Mouse (Mus musculus) cerebellum, adult 18-20 months (tissue): ENCODE measurements around the gene Ndufb2.

Experiments
- DNase-seq, 2 experiments: peaks; one replicate each; pipeline ENCODE4 v3.0.0; 2021

Ndufb2 gene

GRCm38 (mm10) chr6:39592401-39593214 is at the start of gene Ndufb2:
Ndufb2 (plus strand) TSS chr6:39592574.
- peak; percentile 96 to 97 for DNase-seq

DNA sequence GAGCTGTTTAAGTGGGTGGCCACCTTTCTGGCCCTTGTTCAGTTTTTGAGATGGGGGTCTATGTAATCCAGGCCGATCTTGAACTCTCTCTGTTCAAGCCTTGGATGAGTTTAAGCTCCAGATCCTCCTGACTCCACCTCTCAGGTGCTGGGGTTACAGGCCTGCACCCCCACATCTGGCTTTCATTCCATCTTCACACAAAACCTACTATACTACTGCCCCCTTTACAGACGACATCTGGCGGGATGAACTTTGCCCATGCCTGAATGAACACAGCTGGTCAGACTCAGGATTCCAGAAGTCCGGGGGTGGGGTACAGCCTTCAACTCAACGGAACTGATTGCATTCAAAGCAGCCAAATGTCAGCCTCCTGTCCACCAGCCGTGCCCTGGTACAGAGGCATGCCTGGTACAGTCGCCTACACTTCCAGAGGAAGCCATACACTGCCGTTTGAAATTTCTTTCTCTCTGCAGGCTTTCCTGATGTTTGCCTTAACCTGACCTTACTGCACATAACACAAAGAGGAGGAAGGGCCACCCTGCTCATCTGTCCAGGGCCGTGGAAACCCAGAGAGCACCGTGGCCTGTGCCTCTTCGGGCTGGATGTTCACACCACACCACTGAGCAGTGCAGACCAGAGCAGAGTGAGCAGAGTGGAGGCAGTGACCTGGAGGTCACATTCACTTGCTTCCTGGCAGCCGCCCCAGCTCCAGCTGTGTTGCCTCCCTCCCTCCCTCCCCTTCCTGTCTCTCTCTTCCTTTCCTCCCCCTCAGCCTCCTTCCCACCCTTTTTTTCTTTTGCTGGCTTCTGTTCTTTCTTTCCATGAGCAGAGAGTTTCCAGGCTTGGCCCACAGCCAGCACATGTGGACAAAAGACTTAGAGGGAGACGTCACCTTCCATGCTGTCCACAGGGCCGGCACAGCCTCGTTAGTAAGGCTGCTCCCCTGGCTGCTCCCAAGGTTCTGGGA is 49.5 kb upstream of the Ndufb2 start:
- DNase-seq, result no peak

- DNase-seq, result no peak
Observed at GRCm38 (mm10) chr6:39543769-39544420, 48.5 kb upstream of the Ndufb2 start.

DNA sequence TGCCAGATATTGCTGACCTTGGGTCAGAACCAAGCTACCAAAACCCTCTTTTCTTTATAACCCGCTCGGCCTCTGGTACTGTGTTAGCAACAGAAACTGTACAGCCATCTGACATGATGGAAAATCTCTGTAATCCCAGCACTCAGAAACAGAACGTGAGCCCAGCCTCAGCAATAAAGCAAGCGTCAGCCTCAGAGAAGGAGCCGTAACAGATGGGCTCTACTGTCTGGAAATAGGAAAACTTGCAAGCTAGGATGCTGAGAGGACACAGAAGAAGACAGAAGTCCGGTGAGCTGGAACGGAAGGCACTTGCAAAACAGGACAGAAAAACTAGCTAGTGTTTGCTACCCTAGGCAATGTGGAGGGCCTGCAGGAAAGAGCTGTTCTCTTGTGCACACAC is 46.9 kb upstream of the Ndufb2 start:
- DNase-seq, result no peak

DNA sequence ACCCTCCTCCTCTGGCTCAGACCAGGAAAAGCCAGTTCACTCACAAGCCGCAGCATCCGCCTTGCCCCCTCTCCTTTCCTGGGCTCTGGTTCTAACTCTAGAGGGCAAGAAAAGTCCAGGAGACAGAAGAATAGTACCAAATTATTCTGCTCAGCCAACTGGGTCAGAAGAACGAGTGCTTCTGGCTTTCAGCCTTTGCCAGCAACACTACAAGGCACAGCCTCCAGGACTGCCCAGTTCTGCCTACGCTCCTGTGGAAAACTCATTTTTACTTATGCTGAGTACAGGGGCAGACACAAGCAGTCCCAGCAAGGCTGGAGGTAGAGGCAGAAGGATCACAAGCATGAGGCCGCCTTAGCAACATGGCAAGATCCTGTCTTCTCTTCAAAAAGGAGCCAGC is 44.3 kb upstream of the Ndufb2 start:
- DNase-seq, result no peak

DNA sequence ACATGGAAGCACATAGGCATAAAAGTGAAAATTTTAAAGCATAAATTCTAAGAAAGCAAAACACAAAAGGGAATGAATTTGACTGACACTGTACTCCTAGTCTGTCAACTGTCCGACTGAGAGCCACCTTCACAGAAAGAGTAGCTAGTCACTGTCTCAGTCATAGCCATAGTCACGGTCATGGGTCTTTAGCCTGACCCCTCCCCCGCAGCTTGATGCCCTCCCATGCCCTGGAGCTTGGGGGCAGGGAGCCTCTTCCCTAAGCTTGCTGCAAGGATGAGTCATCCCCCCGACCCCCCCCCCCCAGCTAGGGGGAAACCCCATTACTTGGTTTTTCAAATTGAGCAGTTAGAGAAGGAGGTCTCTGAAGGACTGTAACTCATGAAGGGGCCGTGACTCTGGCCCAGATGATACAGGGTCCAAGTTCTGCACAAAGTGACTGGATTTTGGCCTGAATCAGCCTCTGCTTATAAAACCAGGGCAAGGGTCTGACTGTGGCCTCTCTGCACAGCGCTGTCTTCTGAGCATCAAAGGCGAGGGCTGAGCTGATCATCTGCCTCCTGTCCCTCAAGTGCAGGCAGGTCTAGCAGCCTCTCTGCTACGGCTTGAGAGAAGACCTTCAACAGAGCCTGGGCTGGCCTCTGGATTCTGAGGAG is 40.3 kb upstream of the Ndufb2 start:
- no peak for DNase-seq

GRCm38 (mm10) chr6:39554888-39555647 is 37.3 kb upstream of the Ndufb2 start:
- no peak for DNase-seq

- no peak for DNase-seq
Observed at GRCm38 (mm10) chr6:39555648-39555945, 36.8 kb upstream of the Ndufb2 start.

GRCm38 (mm10) chr6:39556900-39557659 is 35.3 kb upstream of the Ndufb2 start:
- peak; percentile 21 to 45 for DNase-seq

GRCm38 (mm10) chr6:39557723-39558261 is 34.6 kb upstream of the Ndufb2 start, which contains the start of gene Dennd2a:
Dennd2a (minus strand) TSS chr6:39557867.
- peak; percentile 58 to 74 for DNase-seq

- DNase-seq, result no peak
Observed at GRCm38 (mm10) chr6:39559276-39559939, 33.0 kb upstream of the Ndufb2 start.

GRCm38 (mm10) chr6:39562166-39563015 is 30.0 kb upstream of the Ndufb2 start:
- peak; percentile 86 to 88 for DNase-seq

DNA sequence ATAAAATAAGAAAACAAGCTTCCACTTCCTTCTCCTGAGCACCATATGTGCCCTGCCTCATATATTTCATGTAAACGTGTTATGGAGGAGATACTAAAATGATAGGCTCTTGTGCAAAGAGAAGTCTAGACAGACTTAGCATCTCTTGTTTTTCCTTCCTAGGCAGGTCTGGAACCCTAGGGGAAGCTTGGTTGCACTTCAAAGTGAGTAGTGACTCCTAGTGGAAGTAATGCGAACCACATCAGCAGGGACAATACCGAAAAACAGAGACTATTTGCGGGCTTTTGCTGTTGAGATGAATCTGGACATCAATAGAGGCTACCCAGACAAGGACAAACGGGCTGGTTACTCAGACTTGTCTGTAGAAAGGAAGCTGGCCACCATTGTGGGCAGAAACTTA is 24.8 kb upstream of the Ndufb2 start:
- DNase-seq, result peak; percentile 33 to 39

DNA sequence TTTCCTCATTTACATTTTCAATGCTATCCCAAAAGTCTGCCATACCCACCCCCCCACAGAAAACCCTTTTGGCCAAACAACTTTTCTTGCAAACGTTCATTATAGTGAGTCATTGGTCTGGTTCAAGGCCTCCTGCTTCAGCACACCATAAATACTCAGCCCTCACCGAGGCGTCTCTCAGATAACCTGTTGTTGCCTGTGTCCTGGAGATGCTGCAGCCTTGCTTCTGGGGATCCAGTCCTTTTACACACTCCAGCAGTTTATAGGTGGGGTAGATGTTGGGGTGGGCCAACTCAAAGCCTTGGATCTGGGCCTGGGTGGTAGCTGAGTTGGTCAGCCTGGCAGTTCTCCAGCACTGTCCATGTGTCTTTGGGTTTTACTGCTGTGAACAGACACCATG is 21.9 kb upstream of the Ndufb2 start:
- DNase-seq, result no peak

DNA sequence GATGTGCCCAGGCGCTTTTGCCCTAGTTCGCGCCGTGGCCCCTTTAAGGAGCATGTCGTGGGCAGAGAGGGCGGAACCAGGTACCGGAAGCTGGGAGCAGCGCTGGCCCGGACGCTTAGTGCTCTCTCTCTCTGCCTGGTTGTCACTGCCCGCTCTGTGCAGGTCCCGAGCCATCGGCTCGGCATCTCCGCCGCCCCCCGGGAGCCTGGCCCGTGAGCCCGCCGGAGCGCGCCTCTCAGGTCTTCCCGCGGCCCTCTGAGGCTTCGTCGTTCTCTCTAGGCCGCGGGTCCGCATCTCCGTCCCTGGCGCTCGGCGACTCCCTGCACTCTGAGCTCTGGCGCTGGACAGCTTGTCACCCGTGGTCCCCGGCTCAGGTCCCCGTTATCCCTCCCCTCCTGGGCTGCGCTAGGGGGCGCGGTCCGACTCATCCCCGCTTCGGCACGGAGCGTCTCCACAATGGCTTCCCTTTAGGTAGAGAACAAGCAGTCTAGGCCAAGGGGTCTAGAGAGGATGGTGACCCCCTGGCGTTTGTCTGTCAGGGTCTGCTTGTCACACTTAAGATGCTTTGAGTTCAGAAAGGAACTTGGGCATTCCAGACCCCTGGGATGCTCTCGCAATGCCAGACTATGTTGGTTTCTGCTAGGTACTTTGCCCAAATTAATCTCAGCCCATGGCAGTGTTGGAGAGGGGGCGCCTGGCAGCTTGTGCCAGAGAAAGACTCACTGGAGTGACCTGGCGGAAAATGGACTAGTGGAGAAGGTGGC is 18.4 kb upstream of the Ndufb2 start, which contains the start of gene Adck2:
Gene Adck2 (plus strand): TSS at position 83 of the 764 bp plus-strand sequence.
- DNase-seq, result peak; percentile 87 to 92

GRCm38 (mm10) chr6:39574555-39574869 is 17.9 kb upstream of the Ndufb2 start:
- peak; percentile 30 to 43 for DNase-seq

- DNase-seq, result no peak
Observed at GRCm38 (mm10) chr6:39574951-39575350, 17.4 kb upstream of the Ndufb2 start.

DNA sequence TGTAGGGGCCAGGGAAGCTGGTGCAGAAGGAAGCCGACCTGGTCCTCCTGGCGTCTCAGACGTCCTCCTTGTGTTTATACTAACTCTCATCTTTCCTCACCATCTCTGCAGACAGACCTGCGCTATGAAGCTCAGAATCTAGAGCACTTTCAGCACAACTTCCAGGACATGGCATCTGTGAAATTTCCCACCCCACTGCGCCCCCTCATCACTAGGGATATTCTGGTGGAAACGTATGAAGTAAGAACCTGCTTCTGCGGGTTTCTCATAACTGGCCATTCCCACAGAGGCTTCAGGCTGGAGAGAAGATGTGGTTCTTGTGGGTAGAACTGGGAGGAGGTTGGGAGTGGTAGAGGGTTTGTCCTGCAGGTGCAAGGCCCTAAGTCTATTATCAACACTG is 12.8 kb upstream of the Ndufb2 start:
- DNase-seq, result no peak

- DNase-seq, result no peak
Observed at GRCm38 (mm10) chr6:39580558-39580957, 11.8 kb upstream of the Ndufb2 start.
